ENCODE assay signal across 9 mouse cellular contexts in genomic region chr8:117379131-117379530, GRCm38 (mm10).
DNase-seq lines count a peak whose midpoint lies in the region; ATAC-seq and TF ChIP-seq lines count a peak whose summit lies in the region.
"Had no signal": no experiment of that assay in that cellular context is flagged by ENCODE, and none has a peak within 500 bp of the region (broad histone marks: within the 10 kb centered on the region; RNA-seq: fewer than 3 reads in every experiment).

No protein-coding gene starts in this region.

- H3K27me3 ChIP-seq in hindbrain, embryonic 16.5 days (replicated peaks; ENCODE audit: control insufficient read depth, insufficient read depth, low read length) = no peaks in the 10 kb centered on the region
- no peaks in the 10 kb centered on the region for H3K27me3 ChIP-seq in spleen, adult 2 months (ENCODE audit: control insufficient read depth, insufficient read depth, low read length)
- H3K27me3 ChIP-seq: megakaryocyte, embryonic 14.5 days had no signal

- no peak for TF ChIP-seq POLR2A in spleen, adult 2 months (IDR thresholded peaks at IDR 0.05; ENCODE audit: low read depth, low read length)

- ATAC-seq in cerebellum, adult (ENCODE audit: insufficient number of reproducible peaks, low FRiP score, low TSS enrichment) = no peak
- ATAC-seq in hindbrain, embryonic 16.5 days = 0 out of 2 replicates have a peak, but pooled peaks have one; percentile 21
- 0 out of 2 replicates have a peak, but pooled peaks have one; percentile 33 for ATAC-seq in megakaryocyte-erythroid progenitor cell, adult 5-6 weeks (replicated peaks; ENCODE audit: low FRiP score, low TSS enrichment, poor library complexity, severe bottlenecking)

- H3K9me3 ChIP-seq in hindbrain, embryonic 16.5 days (ENCODE audit: control insufficient read depth, low read length) = no peaks in the 10 kb centered on the region
- H3K9me3 ChIP-seq: megakaryocyte, embryonic 14.5 days had no signal

- DNase-seq in cerebellum, adult 8-10 months = peak; percentile 19
- DNase-seq in cerebellum, postnatal 14 days = peak; percentile 54 to 61
- peak; percentile 78 for DNase-seq in gastrocnemius, adult 2 months
- peak; percentile 84 to 90 for DNase-seq in left cerebral cortex, adult 18-20 months (ENCODE audit: low spot score in 2 of 2)
- peak in 1 of 2 experiments; percentile 21 for DNase-seq in spleen, adult 2 months (ENCODE audit: low read depth in 1 of 2, low spot score in 2 of 2)

- intact Hi-C loops in gastrocnemius, adult 2 months (cut with DNase I) = loop anchor here (1.0 kb wide), 1 partner anchor 155 kb away; no protein-coding TSS in a partner anchor

- H3K4me3 ChIP-seq in gastrocnemius, adult 2 months = peak overlapping the region; percentile 32
- no peak overlapping the region for H3K4me3 ChIP-seq in hindbrain, embryonic 16.5 days (ENCODE audit: low read length)
- no peak overlapping the region for H3K4me3 ChIP-seq in spleen, adult 2 months (ENCODE audit: extremely low read depth, insufficient read depth, insufficient read length)
- H3K4me3 ChIP-seq: megakaryocyte, embryonic 14.5 days had no signal

- no peaks in the 10 kb centered on the region for H3K36me3 ChIP-seq in hindbrain, embryonic 16.5 days (ENCODE audit: control insufficient read depth, insufficient read depth, low read length)
- peaks cover 10% of the 10 kb centered on the region for H3K36me3 ChIP-seq in spleen, adult 2 months (ENCODE audit: control insufficient read depth, insufficient read depth, low read length)

- TF ChIP-seq CTCF in gastrocnemius, adult 2 months (IDR thresholded peaks at IDR 0.05) = peak; percentile 72
- TF ChIP-seq CTCF in spleen, adult 2 months (IDR thresholded peaks at IDR 0.05; ENCODE audit: extremely low read depth, insufficient read depth, insufficient read length, insufficient replicate concordance) = peak; percentile 17; the same call in 1 of the 2 replicates

- H3K27ac ChIP-seq in gastrocnemius, adult 2 months = peak overlapping the region; percentile 76
- no peak overlapping the region for H3K27ac ChIP-seq in hindbrain, embryonic 16.5 days (ENCODE audit: low read depth, low read length)
- H3K27ac ChIP-seq in spleen, adult 2 months (ENCODE audit: insufficient read depth, low read length) = no peak overlapping the region

- 57% methylated on average over 10 of the region's 10 CpGs for WGBS in hindbrain, embryonic 16.5 days
- 82% methylated on average over 10 of the region's 10 CpGs for WGBS in spleen, adult 2 months

- H3K4me1 ChIP-seq in hindbrain, embryonic 16.5 days (ENCODE audit: control insufficient read depth, insufficient read depth, low read depth, low read length) = peaks cover 12% of the 10 kb centered on the region
- H3K4me1 ChIP-seq in spleen, adult 2 months (ENCODE audit: control insufficient read depth, insufficient read depth, insufficient read length) = no peaks in the 10 kb centered on the region

- H3K9ac ChIP-seq in hindbrain, embryonic 16.5 days (ENCODE audit: low read depth, low read length) = no peak overlapping the region

- no peak overlapping the region for H3K4me2 ChIP-seq in hindbrain, embryonic 16.5 days (ENCODE audit: low read length)
